Mouse (Mus musculus): ENCODE results near the gene Brip1. TPM values are rescaled to one million over a fixed set of nuclear protein-coding genes. Genes with fewer than 3 reads are reported as not detected.

Brip1 gene
- polyA plus RNA-seq, 1 experiment from 2014 or later = 1.5 TPM

GRCm38 (mm10) chr11:86076403-86076802 lies 124.6 kb downstream of the Brip1 start:
- WGBS (ENCODE audit: missing documents) = 83% methylated on average over 4 of the region's 5 CpGs
- no peaks in the 10 kb centered on the region for H3K79me2 ChIP-seq (ENCODE audit: inconsistent target)
- H3K36me3 ChIP-seq (ENCODE audit: inconsistent target) = no peaks in the 10 kb centered on the region
- H3K27ac ChIP-seq = no peak overlapping the region
- H3K4me3 ChIP-seq (ENCODE audit: inconsistent target) = no peak overlapping the region

GRCm38 (mm10) chr11:86075371-86075770 lies 125.6 kb downstream of the Brip1 start:
- Histone ChIP-seq H3K79me2 (ENCODE audit: inconsistent target) (no peaks in the 10 kb centered on the region), H3K36me3 (ENCODE audit: inconsistent target) (no peaks in the 10 kb centered on the region), H3K27ac (no peak overlapping the region), H3K4me3 (ENCODE audit: inconsistent target) (no peak overlapping the region)
- WGBS (ENCODE audit: missing documents) = 80% methylated on average over 1 of the region's 1 CpGs

- H3K79me2 ChIP-seq (ENCODE audit: inconsistent target) = no peaks in the 10 kb centered on the region
- WGBS (ENCODE audit: missing documents) = 85% methylated on average over 6 of the region's 6 CpGs
- H3K27ac ChIP-seq = no peak overlapping the region
- H3K4me3 ChIP-seq (ENCODE audit: inconsistent target) = no peak overlapping the region
- no peaks in the 10 kb centered on the region for H3K36me3 ChIP-seq (ENCODE audit: inconsistent target)
These were observed 132.3 kb downstream of the Brip1 start for GRCm38 (mm10) chr11:86068651-86069050.

- WGBS (ENCODE audit: missing documents) = 95% methylated on average over 8 of the region's 8 CpGs
- Histone ChIP-seq H3K27ac (no peak overlapping the region), H3K36me3 (ENCODE audit: inconsistent target) (no peaks in the 10 kb centered on the region), H3K4me3 (ENCODE audit: inconsistent target) (no peak overlapping the region), H3K79me2 (ENCODE audit: inconsistent target) (no peaks in the 10 kb centered on the region)
These were observed 133.8 kb downstream of the Brip1 start for GRCm38 (mm10) chr11:86067154-86067553.

GRCm38 (mm10) chr11:86064881-86065280 lies 136.1 kb downstream of the Brip1 start:
- H3K79me2 ChIP-seq (ENCODE audit: inconsistent target) = no peaks in the 10 kb centered on the region
- 95% methylated on average over 5 of the region's 5 CpGs for WGBS (ENCODE audit: missing documents)
- no peaks in the 10 kb centered on the region for H3K36me3 ChIP-seq (ENCODE audit: inconsistent target)
- no peak overlapping the region for H3K27ac ChIP-seq
- H3K4me3 ChIP-seq (ENCODE audit: inconsistent target) = no peak overlapping the region

- 84% methylated on average over 8 of the region's 8 CpGs for WGBS (ENCODE audit: missing documents)
- H3K36me3 ChIP-seq (ENCODE audit: inconsistent target) = no peaks in the 10 kb centered on the region
- no peak overlapping the region for H3K27ac ChIP-seq
- H3K79me2 ChIP-seq (ENCODE audit: inconsistent target) = no peaks in the 10 kb centered on the region
- no peak overlapping the region for H3K4me3 ChIP-seq (ENCODE audit: inconsistent target)
These were observed 139.8 kb downstream of the Brip1 start for GRCm38 (mm10) chr11:86061243-86061642.

GRCm38 (mm10) chr11:86059123-86059522 lies 141.9 kb downstream of the Brip1 start:
- 97% methylated on average over 4 of the region's 4 CpGs for WGBS (ENCODE audit: missing documents)
- Histone ChIP-seq H3K4me3 (ENCODE audit: inconsistent target) (no peak overlapping the region), H3K27ac (no peak overlapping the region), H3K79me2 (ENCODE audit: inconsistent target) (no peaks in the 10 kb centered on the region), H3K36me3 (ENCODE audit: inconsistent target) (no peaks in the 10 kb centered on the region)

GRCm38 (mm10) chr11:86055806-86056205 lies 145.2 kb downstream of the Brip1 start:
- Histone ChIP-seq H3K4me3 (ENCODE audit: inconsistent target) (no peak overlapping the region), H3K27ac (no peak overlapping the region), H3K79me2 (ENCODE audit: inconsistent target) (no peaks in the 10 kb centered on the region), H3K36me3 (ENCODE audit: inconsistent target) (no peaks in the 10 kb centered on the region)
- 87% methylated on average over 5 of the region's 7 CpGs for WGBS (ENCODE audit: missing documents)

GRCm38 (mm10) chr11:86051383-86051782 lies 149.6 kb downstream of the Brip1 start:
- Histone ChIP-seq H3K27ac (no peak overlapping the region), H3K36me3 (ENCODE audit: inconsistent target) (no peaks in the 10 kb centered on the region), H3K4me3 (ENCODE audit: inconsistent target) (no peak overlapping the region), H3K79me2 (ENCODE audit: inconsistent target) (no peaks in the 10 kb centered on the region)
- 93% methylated on average over 6 of the region's 6 CpGs for WGBS (ENCODE audit: missing documents)

- Histone ChIP-seq H3K27ac (no peak overlapping the region), H3K79me2 (ENCODE audit: inconsistent target) (no peaks in the 10 kb centered on the region), H3K4me3 (ENCODE audit: inconsistent target) (no peak overlapping the region), H3K36me3 (ENCODE audit: inconsistent target) (no peaks in the 10 kb centered on the region)
- WGBS (ENCODE audit: missing documents) = 89% methylated on average over 8 of the region's 8 CpGs
These were observed 150.3 kb downstream of the Brip1 start for GRCm38 (mm10) chr11:86050430-86051280.

- WGBS (ENCODE audit: missing documents) = 86% methylated on average over 5 of the region's 5 CpGs
These were observed 161.0 kb downstream of the Brip1 start for GRCm38 (mm10) chr11:86039994-86040393.

GRCm38 (mm10) chr11:86039355-86039754 lies 161.6 kb downstream of the Brip1 start:
- H3K36me3 ChIP-seq (ENCODE audit: inconsistent target) = no peaks in the 10 kb centered on the region
- no peak overlapping the region for H3K4me3 ChIP-seq (ENCODE audit: inconsistent target)
- H3K79me2 ChIP-seq (ENCODE audit: inconsistent target) = no peaks in the 10 kb centered on the region
- WGBS (ENCODE audit: missing documents) = 98% methylated on average over 8 of the region's 8 CpGs
- no peak overlapping the region for H3K27ac ChIP-seq

More at GRCm38 (mm10) chr11:86039994-86040393, 161.0 kb downstream of the Brip1 start:
- Histone ChIP-seq H3K4me3 (ENCODE audit: inconsistent target) (no peak overlapping the region), H3K27ac (no peak overlapping the region), H3K79me2 (ENCODE audit: inconsistent target) (no peaks in the 10 kb centered on the region), H3K36me3 (ENCODE audit: inconsistent target) (no peaks in the 10 kb centered on the region)

GRCm38 (mm10) chr11:86038701-86039100 lies 162.3 kb downstream of the Brip1 start:
- Histone ChIP-seq H3K79me2 (ENCODE audit: inconsistent target) (no peaks in the 10 kb centered on the region), H3K36me3 (ENCODE audit: inconsistent target) (no peaks in the 10 kb centered on the region), H3K27ac (no peak overlapping the region), H3K4me3 (ENCODE audit: inconsistent target) (no peak overlapping the region)
- WGBS (ENCODE audit: missing documents) = 94% methylated on average over 13 of the region's 13 CpGs

- H3K4me3 ChIP-seq (ENCODE audit: inconsistent target) = no peak overlapping the region
- H3K27ac ChIP-seq = no peak overlapping the region
- 70% methylated on average over 4 of the region's 4 CpGs for WGBS (ENCODE audit: missing documents)
- no peaks in the 10 kb centered on the region for H3K79me2 ChIP-seq (ENCODE audit: inconsistent target)
- H3K36me3 ChIP-seq (ENCODE audit: inconsistent target) = no peaks in the 10 kb centered on the region
These were observed 168.1 kb downstream of the Brip1 start for GRCm38 (mm10) chr11:86032910-86033309.

- no peak overlapping the region for H3K27ac ChIP-seq
- H3K4me3 ChIP-seq (ENCODE audit: inconsistent target) = no peak overlapping the region
- 81% methylated on average over 5 of the region's 5 CpGs for WGBS (ENCODE audit: missing documents)
- no peaks in the 10 kb centered on the region for H3K36me3 ChIP-seq (ENCODE audit: inconsistent target)
- H3K79me2 ChIP-seq (ENCODE audit: inconsistent target) = no peaks in the 10 kb centered on the region
These were observed 173.0 kb downstream of the Brip1 start for GRCm38 (mm10) chr11:86028034-86028433.

Measured in macrophage (primary cell).